Mouse (Mus musculus): ENCODE measurements around the gene Sowahb. TPM values are rescaled to one million over a fixed set of nuclear protein-coding genes. Genes with fewer than 3 reads are reported as not detected.

Gene Sowahb
- polyA plus RNA-seq, 1 experiment from 2014 or later = 0.08 TPM

DNA sequence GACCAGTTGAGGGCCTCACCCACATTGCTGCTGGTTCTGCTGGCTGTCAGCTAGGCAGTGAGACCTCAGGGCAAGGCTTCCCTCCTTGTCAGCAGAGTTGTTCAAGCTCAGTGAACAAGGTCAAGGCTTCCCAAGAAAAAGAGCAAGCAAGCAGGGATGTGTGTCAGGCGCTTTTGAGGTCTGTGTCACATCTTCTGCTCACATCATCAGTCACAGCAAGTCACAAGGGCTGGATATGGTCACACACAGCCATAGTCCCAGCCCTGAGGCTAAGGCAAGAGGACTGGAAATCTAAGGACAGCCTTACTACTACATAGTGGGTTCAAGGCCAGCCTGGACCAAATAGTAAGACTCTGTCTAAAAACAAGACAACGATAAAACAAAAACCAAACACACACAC, 50.0 kb downstream of the Sowahb start:
- Histone ChIP-seq H3K9ac (replicated peaks) (no peak overlapping the region), H3K27ac (replicated peaks) (no peak overlapping the region), H3K4me3 (no peak overlapping the region), H3K4me1 (no peaks in the 10 kb centered on the region), H3K36me3 (no peaks in the 10 kb centered on the region), H3K27me3 (no peaks in the 10 kb centered on the region), H3K9me3 (no peaks in the 10 kb centered on the region), H3K4me2 (replicated peaks) (no peak overlapping the region)
- 93% methylated on average over 2 of the region's 2 CpGs for WGBS
- ATAC-seq (replicated peaks) = no peak

DNA sequence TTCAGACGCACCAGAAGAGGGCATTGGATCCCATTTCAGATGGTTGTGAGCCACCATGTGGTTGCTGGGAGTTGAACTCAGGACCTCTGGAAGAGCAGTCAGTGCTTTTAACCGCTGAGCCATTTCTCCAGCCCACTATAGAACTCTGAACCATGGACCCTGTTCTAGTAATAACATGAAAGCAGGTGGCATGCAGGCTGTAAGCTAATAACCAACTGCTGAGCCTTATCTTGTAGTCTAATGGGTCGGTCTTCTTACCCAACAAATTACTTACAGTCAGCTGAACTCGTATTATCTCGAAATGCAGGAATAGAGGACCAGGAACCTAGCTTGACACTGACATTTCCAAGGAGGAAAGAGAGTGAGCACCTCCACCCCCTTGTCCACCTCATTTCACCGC, 50.5 kb downstream of the Sowahb start:
- Histone ChIP-seq H3K27ac (replicated peaks) (no peak overlapping the region), H3K9me3 (no peaks in the 10 kb centered on the region), H3K36me3 (no peaks in the 10 kb centered on the region), H3K4me2 (replicated peaks) (no peak overlapping the region), H3K4me1 (no peaks in the 10 kb centered on the region), H3K27me3 (no peaks in the 10 kb centered on the region), H3K4me3 (no peak overlapping the region), H3K9ac (replicated peaks) (no peak overlapping the region)
- ATAC-seq (replicated peaks) = no peak
- 84% methylated on average over 6 of the region's 6 CpGs for WGBS

DNA sequence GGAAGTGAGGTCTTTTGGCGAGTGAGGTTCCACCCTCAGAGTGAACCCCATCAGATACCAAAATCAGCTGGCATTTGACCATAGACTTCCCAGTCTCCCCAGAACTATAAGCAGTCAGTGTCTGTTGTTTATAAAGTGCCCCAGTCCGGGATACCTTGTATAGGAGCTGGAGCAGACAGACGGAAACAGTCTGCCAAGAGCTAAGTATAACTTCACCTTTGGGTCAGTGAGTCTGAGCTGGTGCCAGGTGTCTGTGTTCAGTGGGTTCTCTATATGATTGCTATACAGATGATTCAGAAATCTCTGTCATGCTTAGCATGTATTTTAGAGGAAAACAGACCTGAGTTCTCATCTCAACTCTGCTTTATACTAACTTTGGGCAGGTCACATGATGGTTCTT, 52.7 kb downstream of the Sowahb start:
- Histone ChIP-seq H3K4me1 (peaks cover 5% of the 10 kb centered on the region), H3K9me3 (no peaks in the 10 kb centered on the region), H3K4me3 (no peak overlapping the region), H3K27ac (replicated peaks) (no peak overlapping the region), H3K9ac (replicated peaks) (no peak overlapping the region), H3K36me3 (no peaks in the 10 kb centered on the region), H3K27me3 (no peaks in the 10 kb centered on the region), H3K4me2 (replicated peaks) (no peak overlapping the region)
- WGBS = 85% methylated on average over 3 of the region's 3 CpGs
- ATAC-seq (replicated peaks) = no peak

Other genes starting within 250 kb of the Sowahb start
- gene Sept11, start 48.4 kb upstream of the Sowahb start, polyA plus RNA-seq (2015; fragmentation: Nextera tagmentation; extraction: Ambion mirVana) = 174 and 180 TPM in 2 replicates
- gene Ccni, start 161.5 kb upstream of the Sowahb start, polyA plus RNA-seq (2015; fragmentation: Nextera tagmentation; extraction: Ambion mirVana) = 202 and 223 TPM in 2 replicates
- 2.3 and 3.5 TPM in 2 replicates for gene 2010109A12Rik, start 161.5 kb upstream of the Sowahb start, polyA plus RNA-seq (2015; fragmentation: Nextera tagmentation; extraction: Ambion mirVana)
- 177 and 187 TPM in 2 replicates for gene Ccng2, start 222.2 kb upstream of the Sowahb start, polyA plus RNA-seq (2015; fragmentation: Nextera tagmentation; extraction: Ambion mirVana)